ENCODE assay signal across 11 mouse cellular contexts in the genomic region with DNA sequence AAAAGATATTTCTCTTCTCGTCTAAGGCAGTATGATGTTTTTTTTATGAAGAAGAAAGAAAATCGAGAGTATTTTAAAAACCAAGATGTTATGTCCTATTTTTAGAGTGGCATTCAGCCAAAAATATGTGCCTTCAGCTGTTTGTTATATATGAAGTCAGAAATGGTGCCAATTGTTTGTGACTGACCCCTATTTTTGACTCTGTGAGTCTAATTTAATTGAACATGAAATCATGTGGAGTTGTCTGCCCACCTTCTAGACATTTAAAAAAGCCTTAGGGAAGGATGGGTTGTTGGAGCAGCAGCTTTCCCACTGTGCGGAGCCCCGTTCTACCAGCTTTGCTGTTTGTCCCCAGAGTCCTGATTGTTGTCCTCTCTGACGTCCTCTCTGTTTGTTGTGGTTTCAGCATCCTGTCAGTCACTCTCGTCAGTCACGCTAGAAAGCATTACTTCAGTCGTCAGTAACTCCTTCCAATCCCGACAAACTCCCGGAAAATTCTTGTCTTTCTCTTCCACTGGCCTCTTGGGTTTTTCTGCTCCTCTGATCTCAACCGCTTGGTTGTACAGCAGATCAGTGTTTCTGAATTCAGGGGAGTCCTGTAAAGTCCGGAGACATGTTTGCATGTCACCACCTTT. TPM values are rescaled to one million over a fixed set of nuclear protein-coding genes. Genes with fewer than 3 reads are reported as not detected.
DNase-seq lines count a peak whose midpoint lies in the region; ATAC-seq and TF ChIP-seq lines count a peak whose summit lies in the region.
"Had no signal": no experiment of that assay in that cellular context is flagged by ENCODE, and none has a peak within 500 bp of the region (broad histone marks: within the 10 kb centered on the region; RNA-seq: fewer than 3 reads in every experiment).

No protein-coding gene starts in this region.

- WGBS in forebrain, embryonic 13.5 days, result 37% methylated on average over 12 of the region's 12 CpGs
- 45% methylated on average over 12 of the region's 12 CpGs for WGBS in forebrain, embryonic 10.5 days
- 47% methylated on average over 12 of the region's 12 CpGs for WGBS in lung, postnatal 0 days
- 45% methylated on average over 12 of the region's 12 CpGs for WGBS in lung, adult 2 months
- 35% methylated on average over 12 of the region's 12 CpGs for WGBS in forebrain, embryonic 14.5 days
- WGBS in neural tube, embryonic 14.5 days, result 62% methylated on average over 12 of the region's 12 CpGs
- 58% methylated on average over 12 of the region's 12 CpGs for WGBS in liver, postnatal 0 days (ENCODE audit: insufficient replicate concordance)

- peaks cover 29% of the 10 kb centered on the region for H3K4me1 ChIP-seq in forebrain, embryonic 13.5 days
- H3K4me1 ChIP-seq in forebrain, embryonic 10.5 days, result peaks cover 34% of the 10 kb centered on the region
- peaks cover 3% of the 10 kb centered on the region; the same call in 1 of the 2 replicates for H3K4me1 ChIP-seq in lung, postnatal 0 days (ENCODE audit: insufficient read depth, low read depth, low read length)
- no peaks in the 10 kb centered on the region for H3K4me1 ChIP-seq in lung, adult 2 months (ENCODE audit: control insufficient read depth, insufficient read depth, low read length)
- H3K4me1 ChIP-seq in forebrain, embryonic 14.5 days (ENCODE audit: control insufficient read depth, insufficient read depth, low read length), result peaks cover 13% of the 10 kb centered on the region; the same call in 1 of the 2 replicates
- H3K4me1 ChIP-seq in neural tube, embryonic 14.5 days (ENCODE audit: control insufficient read depth, insufficient read depth, low read length), result peaks cover 13% of the 10 kb centered on the region
- H3K4me1 ChIP-seq in liver, postnatal 0 days (ENCODE audit: insufficient read depth), result peaks cover 14% of the 10 kb centered on the region

- no peaks in the 10 kb centered on the region for H3K27me3 ChIP-seq in forebrain, embryonic 13.5 days
- no peaks in the 10 kb centered on the region for H3K27me3 ChIP-seq in forebrain, embryonic 10.5 days (ENCODE audit: poor library complexity, severe bottlenecking)
- H3K27me3 ChIP-seq in lung, postnatal 0 days (replicated peaks; ENCODE audit: insufficient read depth, low read length), result no peaks in the 10 kb centered on the region
- H3K27me3 ChIP-seq in forebrain, embryonic 14.5 days (replicated peaks; ENCODE audit: control insufficient read depth, insufficient read depth, low read length), result no peaks in the 10 kb centered on the region
- H3K27me3 ChIP-seq in neural tube, embryonic 14.5 days (ENCODE audit: control insufficient read depth, insufficient read depth, low read length), result no peaks in the 10 kb centered on the region
- H3K27me3 ChIP-seq in liver, postnatal 0 days (ENCODE audit: insufficient read depth, low read length), result no peaks in the 10 kb centered on the region
- H3K27me3 ChIP-seq: embryonic facial prominence, embryonic 12.5 days had no signal

- TF ChIP-seq EP300 in lung, postnatal 0 days (IDR thresholded peaks at IDR 0.05), result no peak
- no peak for TF ChIP-seq EP300 in liver, postnatal 0 days (IDR thresholded peaks at IDR 0.05; ENCODE audit: low read depth)

- H3K36me3 ChIP-seq in forebrain, embryonic 13.5 days (ENCODE audit: poor library complexity, severe bottlenecking), result peaks cover 30% of the 10 kb centered on the region
- H3K36me3 ChIP-seq in forebrain, embryonic 10.5 days (replicated peaks), result peaks cover 4% of the 10 kb centered on the region
- H3K36me3 ChIP-seq in lung, postnatal 0 days (ENCODE audit: insufficient read depth, low read length), result no peaks in the 10 kb centered on the region
- peaks cover 28% of the 10 kb centered on the region for H3K36me3 ChIP-seq in forebrain, embryonic 14.5 days (ENCODE audit: control insufficient read depth, insufficient read depth, low read length)
- H3K36me3 ChIP-seq in neural tube, embryonic 14.5 days (ENCODE audit: control insufficient read depth, insufficient read depth, low read length), result 0 out of 2 replicates have a peak, but pooled peaks cover 5% of the 10 kb centered on the region
- H3K36me3 ChIP-seq in liver, postnatal 0 days (replicated peaks; ENCODE audit: insufficient read depth, low read length), result no peaks in the 10 kb centered on the region

- no peak for ATAC-seq in forebrain, embryonic 13.5 days
- ATAC-seq in lung, postnatal 0 days, result no peak
- ATAC-seq in forebrain, embryonic 14.5 days, result no peak
- ATAC-seq in neural tube, embryonic 14.5 days (ENCODE audit: low read depth), result no peak
- no peak for ATAC-seq in liver, postnatal 0 days

- H3K9me3 ChIP-seq in forebrain, embryonic 13.5 days (replicated peaks), result no peaks in the 10 kb centered on the region
- H3K9me3 ChIP-seq in forebrain, embryonic 10.5 days, result no peaks in the 10 kb centered on the region
- H3K9me3 ChIP-seq in lung, postnatal 0 days (ENCODE audit: low read length), result no peaks in the 10 kb centered on the region
- no peaks in the 10 kb centered on the region for H3K9me3 ChIP-seq in forebrain, embryonic 14.5 days (replicated peaks; ENCODE audit: control insufficient read depth, low read length)
- no peaks in the 10 kb centered on the region for H3K9me3 ChIP-seq in neural tube, embryonic 14.5 days (ENCODE audit: control insufficient read depth, low read length)
- no peaks in the 10 kb centered on the region for H3K9me3 ChIP-seq in liver, postnatal 0 days (ENCODE audit: low read length)
- H3K9me3 ChIP-seq: embryonic facial prominence, embryonic 12.5 days had no signal

- DNase-seq in forebrain, embryonic 10.5 days (ENCODE audit: extremely low spot score, low spot score), result no peak
- DNase-seq in lung, postnatal 0 days (ENCODE audit: low spot score), result peak; percentile 36
- DNase-seq in lung, adult 2 months, result no peak
- peak; percentile 57 for DNase-seq in forebrain, embryonic 14.5 days (ENCODE audit: low spot score)
- DNase-seq in Muller cell, postnatal 12 days (ENCODE audit: inconsistent ontology term), result no peak
- DNase-seq in liver, postnatal 0 days, result no peak
- DNase-seq: heart, postnatal 4 days; thymus, adult 18-20 months had no signal

- no peak overlapping the region for H3K27ac ChIP-seq in forebrain, embryonic 13.5 days
- no peak overlapping the region for H3K27ac ChIP-seq in forebrain, embryonic 10.5 days
- no peak overlapping the region; the same call in 1 of the 2 replicates for H3K27ac ChIP-seq in lung, postnatal 0 days (ENCODE audit: low read length)
- H3K27ac ChIP-seq in forebrain, embryonic 14.5 days (ENCODE audit: low read depth, low read length), result no peak overlapping the region
- no peak overlapping the region for H3K27ac ChIP-seq in neural tube, embryonic 14.5 days (ENCODE audit: low read depth, low read length)
- no peak overlapping the region for H3K27ac ChIP-seq in liver, postnatal 0 days (ENCODE audit: low read depth)
- H3K27ac ChIP-seq: embryonic facial prominence, embryonic 12.5 days had no signal

- TF ChIP-seq CTCF in lung, postnatal 0 days (IDR thresholded peaks at IDR 0.05), result no peak
- no peak for TF ChIP-seq CTCF in lung, adult 2 months (IDR thresholded peaks at IDR 0.05; ENCODE audit: insufficient read depth, low read length)
- no peak for TF ChIP-seq CTCF in liver, postnatal 0 days (IDR thresholded peaks at IDR 0.05; ENCODE audit: low read depth)

- no peak for TF ChIP-seq POLR2A in lung, adult 2 months (IDR thresholded peaks at IDR 0.05; ENCODE audit: borderline replicate concordance, extremely low read depth, low read depth, low read length)

- H3K4me3 ChIP-seq in forebrain, embryonic 13.5 days, result no peak overlapping the region
- H3K4me3 ChIP-seq in forebrain, embryonic 10.5 days, result no peak overlapping the region
- no peak overlapping the region for H3K4me3 ChIP-seq in lung, postnatal 0 days (ENCODE audit: low read depth, low read length)
- H3K4me3 ChIP-seq in lung, adult 2 months (replicated peaks; ENCODE audit: extremely low read depth, low read depth, low read length), result no peak overlapping the region
- no peak overlapping the region for H3K4me3 ChIP-seq in forebrain, embryonic 14.5 days (ENCODE audit: low read depth, low read length)
- no peak overlapping the region for H3K4me3 ChIP-seq in neural tube, embryonic 14.5 days (ENCODE audit: low read depth, low read length)
- H3K4me3 ChIP-seq in liver, postnatal 0 days (ENCODE audit: low read depth, low read length), result no peak overlapping the region
- H3K4me3 ChIP-seq: embryonic facial prominence, embryonic 12.5 days had no signal

- H3K4me2 ChIP-seq in forebrain, embryonic 13.5 days, result peak overlapping the region; percentile 40
- H3K4me2 ChIP-seq in lung, postnatal 0 days (replicated peaks; ENCODE audit: low read depth, low read length), result 0 out of 2 replicates have a peak overlapping the region, but pooled peaks have one; percentile 3
- H3K4me2 ChIP-seq in forebrain, embryonic 14.5 days (ENCODE audit: low read length), result peak overlapping the region; percentile 38
- H3K4me2 ChIP-seq in neural tube, embryonic 14.5 days (ENCODE audit: low read depth, low read length), result 0 out of 2 replicates have a peak overlapping the region, but pooled peaks have one; percentile 16
- no peak overlapping the region for H3K4me2 ChIP-seq in liver, postnatal 0 days (ENCODE audit: low read depth, low read length)
- H3K4me2 ChIP-seq: embryonic facial prominence, embryonic 12.5 days had no signal

- H3K9ac ChIP-seq in forebrain, embryonic 13.5 days, result 0 out of 2 replicates have a peak overlapping the region, but pooled peaks have one; percentile 16
- H3K9ac ChIP-seq in lung, postnatal 0 days (replicated peaks; ENCODE audit: low read depth), result no peak overlapping the region
- no peak overlapping the region for H3K9ac ChIP-seq in forebrain, embryonic 14.5 days (ENCODE audit: low read length)
- no peak overlapping the region for H3K9ac ChIP-seq in neural tube, embryonic 14.5 days (replicated peaks; ENCODE audit: low read depth, low read length)
- no peak overlapping the region for H3K9ac ChIP-seq in liver, postnatal 0 days (replicated peaks)
- H3K9ac ChIP-seq: embryonic facial prominence, embryonic 12.5 days had no signal

RNA-seq across cellular contexts. Expression of gene Sgtb, which starts 2.8 kb away (rescaled TPM):
- polyA plus RNA-seq in forebrain, embryonic 13.5 days (2015; fragmentation: Nextera tagmentation; extraction: Ambion mirVana), result 24.6 and 27.8 TPM in 2 replicates
- polyA plus RNA-seq in forebrain, embryonic 10.5 days (2016; fragmentation: Nextera tagmentation; extraction: Ambion mirVana), result 8.0 and 9.0 TPM in 2 replicates
- 4.7 and 5.5 TPM in 2 replicates for polyA plus RNA-seq in lung, postnatal 0 days (2015; fragmentation: Nextera tagmentation; extraction: Ambion mirVana)
- polyA plus RNA-seq in lung, adult 2 months (2012; rRNA removed), result 2.1 and 2.5 TPM in 2 replicates
- polyA plus RNA-seq in forebrain, embryonic 14.5 days (2014; fragmentation: Nextera tagmentation; extraction: Ambion mirVana), result 29.4 and 32.1 TPM in 2 replicates
- 33.0 and 38.5 TPM in 2 replicates for polyA plus RNA-seq in neural tube, embryonic 14.5 days (2014; fragmentation: Nextera tagmentation; extraction: Ambion mirVana)
- polyA plus RNA-seq in liver, postnatal 0 days (2015; fragmentation: Nextera tagmentation; extraction: Ambion mirVana), result 2.1 and 2.2 TPM in 2 replicates

RNA-seq across cellular contexts. Expression of gene Nln, which starts 3.0 kb away (rescaled TPM):
- polyA plus RNA-seq in forebrain, embryonic 13.5 days (2015; fragmentation: Nextera tagmentation; extraction: Ambion mirVana), result 22.3 and 25.7 TPM in 2 replicates
- 17.1 and 17.5 TPM in 2 replicates for polyA plus RNA-seq in forebrain, embryonic 10.5 days (2016; fragmentation: Nextera tagmentation; extraction: Ambion mirVana)
- polyA plus RNA-seq in lung, postnatal 0 days (2015; fragmentation: Nextera tagmentation; extraction: Ambion mirVana), result 13.0 and 16.7 TPM in 2 replicates
- 7.7 and 12.4 TPM in 2 replicates for polyA plus RNA-seq in lung, adult 2 months (2012; rRNA removed)
- 34.6 and 45.6 TPM in 2 replicates for polyA plus RNA-seq in forebrain, embryonic 14.5 days (2014; fragmentation: Nextera tagmentation; extraction: Ambion mirVana)
- 63.6 and 71.6 TPM in 2 replicates for polyA plus RNA-seq in neural tube, embryonic 14.5 days (2014; fragmentation: Nextera tagmentation; extraction: Ambion mirVana)
- 40.4 and 61.5 TPM in 2 replicates for polyA plus RNA-seq in liver, postnatal 0 days (2015; fragmentation: Nextera tagmentation; extraction: Ambion mirVana)

Comparison
In these comparisons a context has a peak if more than half of its experiments do, and no peak if none do; other contexts are left out.
1. DNase-seq: peak in lung, postnatal 0 days (single experiment) and forebrain, embryonic 14.5 days (single experiment); none in forebrain, embryonic 10.5 days (single experiment), lung, adult 2 months (single experiment), Muller cell, postnatal 12 days (single experiment) and liver, postnatal 0 days (single experiment).